Mouse (Mus musculus): ENCODE results near the gene Izumo1. TPM values are rescaled to one million over a fixed set of nuclear protein-coding genes. Genes with fewer than 3 reads are reported as not detected.
A peak's percentile ranks its signal among the peaks of the same experiment; 100 is the strongest.
"Not testable (repeated sequence)": the region's sequence is repeated elsewhere in the genome, so short reads cannot be mapped to it uniquely, and the experiment has no call there.

Gene Izumo1
- polyA plus RNA-seq, 1 experiment from 2014 or later: 0.15 TPM

DNA sequence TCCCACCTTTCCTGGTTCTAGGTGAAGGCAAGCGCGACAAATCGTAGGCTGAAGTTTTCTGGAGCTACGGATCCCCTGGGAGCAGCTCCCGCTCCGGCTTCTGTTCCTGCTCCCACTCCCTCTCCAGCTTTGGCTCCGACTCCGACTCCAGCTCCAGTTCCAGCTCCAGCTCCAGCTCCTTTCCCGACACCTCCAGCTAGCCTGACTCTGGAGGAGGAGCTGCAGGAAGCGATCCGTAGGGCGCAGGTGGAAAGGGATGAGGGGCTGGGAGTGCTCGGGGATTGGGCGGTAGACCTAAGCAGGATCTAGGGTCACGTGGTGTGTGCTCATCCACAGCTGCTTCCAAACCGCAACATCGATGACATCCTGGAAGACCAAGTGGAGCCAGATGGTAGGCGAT is 22.6 kb downstream of the Izumo1 start:
- H3K9me3 ChIP-seq (replicated peaks; ENCODE audit: control insufficient read depth, low read length): no peaks in the 10 kb centered on the region
- peak overlapping the region; percentile 50 for H3K4me3 ChIP-seq (replicated peaks; ENCODE audit: low read length)
- peaks cover 40% of the 10 kb centered on the region for H3K4me1 ChIP-seq (ENCODE audit: control insufficient read depth, insufficient read depth, low read length)
- peak overlapping the region; percentile 61 for H3K9ac ChIP-seq (ENCODE audit: low read length)
- ATAC-seq (ENCODE audit: insufficient read depth, low FRiP score): peak; percentile 3; the same call in 1 of the 2 replicates
- no peaks in the 10 kb centered on the region for H3K27me3 ChIP-seq (ENCODE audit: control insufficient read depth, insufficient read depth, low read length)
- peak overlapping the region; percentile 72 for H3K27ac ChIP-seq (ENCODE audit: low read length)
- H3K36me3 ChIP-seq (ENCODE audit: control insufficient read depth, insufficient read depth, low read length): no peaks in the 10 kb centered on the region
- H3K4me2 ChIP-seq (ENCODE audit: low read depth, low read length): peak overlapping the region; percentile 84
- 6% methylated on average over 18 of the region's 18 CpGs for WGBS

DNA sequence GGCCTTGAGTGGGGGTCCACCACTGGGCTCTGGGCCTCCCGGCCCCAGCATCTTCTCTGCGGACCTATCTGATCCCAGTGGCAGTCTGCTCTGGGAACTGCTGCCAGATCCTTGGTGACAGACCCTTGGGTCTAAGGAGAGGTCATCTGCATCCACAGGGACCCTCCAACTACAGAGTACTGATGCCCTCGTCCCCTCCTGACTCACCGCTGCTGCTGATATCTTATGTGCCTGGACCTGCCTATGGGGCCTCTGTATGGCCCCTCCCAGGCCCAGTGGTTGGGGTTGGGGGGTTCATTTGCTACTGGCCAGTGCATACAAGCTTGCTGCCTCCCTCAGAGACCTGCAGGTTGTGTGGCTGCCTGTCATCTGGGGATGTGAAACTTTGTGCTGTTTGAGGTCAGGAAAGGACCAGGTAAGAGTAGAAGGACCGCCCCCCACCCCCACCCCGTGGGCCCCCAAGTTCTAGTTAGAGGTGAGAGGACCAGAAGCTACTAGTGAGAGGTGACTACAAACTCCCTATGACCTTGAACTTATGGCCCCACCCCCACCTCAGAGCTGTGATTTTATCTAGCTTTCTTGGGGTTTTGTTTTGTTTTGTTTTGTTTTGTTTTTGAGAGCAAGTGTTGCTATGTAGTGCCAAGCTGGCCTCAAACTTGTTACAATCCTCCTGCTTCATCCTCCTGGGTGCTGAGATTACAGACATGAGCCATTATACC is 23.4 kb downstream of the Izumo1 start:
- H3K4me3 ChIP-seq (replicated peaks; ENCODE audit: low read length): 0 out of 2 replicates have a peak overlapping the region, but pooled peaks have one; percentile 50
- H3K36me3 ChIP-seq (ENCODE audit: control insufficient read depth, insufficient read depth, low read length): no peaks in the 10 kb centered on the region
- H3K4me1 ChIP-seq (ENCODE audit: control insufficient read depth, insufficient read depth, low read length): peaks cover 34% of the 10 kb centered on the region
- no peaks in the 10 kb centered on the region for H3K27me3 ChIP-seq (ENCODE audit: control insufficient read depth, insufficient read depth, low read length)
- no peak overlapping the region for H3K27ac ChIP-seq (ENCODE audit: low read length)
- peak overlapping the region; percentile 61; the same call in 1 of the 2 replicates for H3K9ac ChIP-seq (ENCODE audit: low read length)
- 66% methylated on average over 6 of the region's 6 CpGs for WGBS
- no peaks in the 10 kb centered on the region for H3K9me3 ChIP-seq (replicated peaks; ENCODE audit: control insufficient read depth, low read length)
- no peak for ATAC-seq (ENCODE audit: insufficient read depth, low FRiP score)
- H3K4me2 ChIP-seq (ENCODE audit: low read depth, low read length): peak overlapping the region; percentile 84; the same call in 1 of the 2 replicates

DNA sequence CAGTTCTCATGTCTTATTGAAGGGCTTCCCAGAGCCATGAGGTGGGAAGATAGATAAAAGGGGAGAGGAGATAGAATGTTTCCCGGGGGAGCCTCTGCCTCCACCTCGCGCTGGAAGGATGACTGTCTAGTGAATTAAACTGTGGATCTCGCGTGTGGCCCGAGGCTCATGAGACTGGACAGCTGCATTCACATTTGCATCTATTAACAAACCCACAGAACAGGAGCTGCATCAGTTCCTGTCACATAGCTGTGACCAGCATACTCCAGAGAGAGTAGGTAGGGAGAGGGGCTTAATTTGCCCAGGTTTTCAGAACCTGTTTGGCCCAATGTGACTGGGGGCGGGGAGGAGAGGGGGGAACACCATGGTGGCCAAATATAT is 24.0 kb downstream of the Izumo1 start:
- Histone ChIP-seq H3K4me1 (ENCODE audit: control insufficient read depth, insufficient read depth, low read length) (peaks cover 32% of the 10 kb centered on the region), H3K9me3 (replicated peaks; ENCODE audit: control insufficient read depth, low read length) (no peaks in the 10 kb centered on the region), H3K27ac (ENCODE audit: low read length) (no peak overlapping the region), H3K4me3 (replicated peaks; ENCODE audit: low read length) (no peak overlapping the region), H3K4me2 (ENCODE audit: low read depth, low read length) (no peak overlapping the region), H3K9ac (ENCODE audit: low read length) (no peak overlapping the region), H3K27me3 (ENCODE audit: control insufficient read depth, insufficient read depth, low read length) (no peaks in the 10 kb centered on the region), H3K36me3 (ENCODE audit: control insufficient read depth, insufficient read depth, low read length) (no peaks in the 10 kb centered on the region)
- WGBS: 82% methylated on average over 7 of the region's 7 CpGs
- no peak for ATAC-seq (ENCODE audit: insufficient read depth, low FRiP score)

DNA sequence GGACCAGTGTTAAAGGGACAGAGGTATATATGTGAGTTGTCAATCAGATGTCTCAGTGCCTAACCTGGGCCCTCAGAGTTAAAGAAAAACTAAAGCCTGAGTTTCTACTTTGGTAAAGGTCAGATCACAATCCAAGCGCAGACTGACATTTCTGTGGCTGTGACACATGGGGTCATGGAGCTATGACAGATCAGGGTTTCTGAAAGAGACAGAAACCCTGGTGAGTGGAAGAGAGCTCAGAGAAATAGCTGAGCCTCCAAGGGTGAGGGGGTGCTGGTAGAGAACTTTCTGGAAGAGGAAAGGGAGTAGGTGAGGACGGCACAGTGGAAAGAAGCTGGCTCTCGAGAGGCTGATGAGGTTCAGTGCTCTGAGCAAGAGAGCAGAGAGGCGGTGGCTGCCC is 25.1 kb downstream of the Izumo1 start:
- Histone ChIP-seq H3K27ac (ENCODE audit: low read length) (no peak overlapping the region), H3K36me3 (ENCODE audit: control insufficient read depth, insufficient read depth, low read length) (no peaks in the 10 kb centered on the region), H3K9me3 (replicated peaks; ENCODE audit: control insufficient read depth, low read length) (no peaks in the 10 kb centered on the region), H3K4me3 (replicated peaks; ENCODE audit: low read length) (no peak overlapping the region), H3K9ac (ENCODE audit: low read length) (no peak overlapping the region), H3K27me3 (ENCODE audit: control insufficient read depth, insufficient read depth, low read length) (no peaks in the 10 kb centered on the region), H3K4me1 (ENCODE audit: control insufficient read depth, insufficient read depth, low read length) (peaks cover 21% of the 10 kb centered on the region), H3K4me2 (ENCODE audit: low read depth, low read length) (no peak overlapping the region)
- ATAC-seq (ENCODE audit: insufficient read depth, low FRiP score): no peak
- 79% methylated on average over 4 of the region's 4 CpGs for WGBS

DNA sequence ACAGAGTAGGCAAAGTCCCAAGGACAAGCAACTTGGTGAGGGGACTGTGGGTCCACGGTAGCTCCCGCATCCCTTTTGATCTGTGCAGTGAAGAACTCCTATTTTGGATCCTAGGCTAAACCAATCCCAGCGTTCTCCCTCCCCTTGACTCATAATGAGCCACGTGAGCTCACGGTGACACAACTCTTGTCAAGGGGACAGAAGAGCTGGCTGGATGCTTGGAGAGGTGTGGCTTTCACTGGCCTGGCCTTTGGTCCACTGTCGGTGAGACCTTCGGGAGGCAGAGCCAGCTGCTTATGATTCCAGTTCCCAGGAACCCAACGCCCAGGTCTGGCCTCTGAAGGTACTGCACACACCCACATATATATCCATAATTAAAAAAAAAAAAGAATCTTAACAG is 27.7 kb downstream of the Izumo1 start:
- Histone ChIP-seq H3K27me3 (ENCODE audit: control insufficient read depth, insufficient read depth, low read length) (no peaks in the 10 kb centered on the region), H3K4me3 (replicated peaks; ENCODE audit: low read length) (no peak overlapping the region), H3K9ac (ENCODE audit: low read length) (no peak overlapping the region), H3K9me3 (replicated peaks; ENCODE audit: control insufficient read depth, low read length) (no peaks in the 10 kb centered on the region), H3K36me3 (ENCODE audit: control insufficient read depth, insufficient read depth, low read length) (no peaks in the 10 kb centered on the region), H3K4me1 (ENCODE audit: control insufficient read depth, insufficient read depth, low read length) (peaks cover 5% of the 10 kb centered on the region), H3K4me2 (ENCODE audit: low read depth, low read length) (no peak overlapping the region), H3K27ac (ENCODE audit: low read length) (no peak overlapping the region)
- 72% methylated on average over 8 of the region's 8 CpGs for WGBS
- no peak for ATAC-seq (ENCODE audit: insufficient read depth, low FRiP score)

DNA sequence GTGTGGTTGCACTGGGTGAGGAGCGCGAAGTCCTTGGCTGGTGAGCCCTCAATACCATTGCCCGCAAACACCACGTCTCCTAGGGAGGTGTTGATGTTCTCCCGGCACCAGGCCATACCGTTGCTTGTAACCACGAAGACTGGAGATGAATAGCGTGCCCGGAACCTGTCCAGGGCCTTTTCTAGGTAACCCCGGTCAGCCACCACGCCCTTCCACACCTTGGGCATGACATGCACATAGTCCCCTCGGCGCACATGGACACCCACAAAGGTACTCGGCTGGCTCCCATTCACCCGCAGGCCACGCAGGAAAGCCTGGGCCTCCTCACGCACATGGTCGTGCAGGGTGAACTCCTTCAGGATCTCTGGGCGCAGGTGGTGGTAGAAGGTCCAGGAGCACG is 28.9 kb downstream of the Izumo1 start:
- H3K4me3 ChIP-seq (replicated peaks; ENCODE audit: low read length); H3K9me3 ChIP-seq (replicated peaks; ENCODE audit: control insufficient read depth, low read length); H3K4me1 ChIP-seq (ENCODE audit: control insufficient read depth, insufficient read depth, low read length); H3K9ac ChIP-seq (ENCODE audit: low read length); H3K4me2 ChIP-seq (ENCODE audit: low read depth, low read length); H3K27me3 ChIP-seq (ENCODE audit: control insufficient read depth, insufficient read depth, low read length); H3K36me3 ChIP-seq (ENCODE audit: control insufficient read depth, insufficient read depth, low read length); H3K27ac ChIP-seq (ENCODE audit: low read length); ATAC-seq (ENCODE audit: insufficient read depth, low FRiP score): not testable (repeated sequence)
- 93% methylated on average over 19 of the region's 20 CpGs for WGBS

DNA sequence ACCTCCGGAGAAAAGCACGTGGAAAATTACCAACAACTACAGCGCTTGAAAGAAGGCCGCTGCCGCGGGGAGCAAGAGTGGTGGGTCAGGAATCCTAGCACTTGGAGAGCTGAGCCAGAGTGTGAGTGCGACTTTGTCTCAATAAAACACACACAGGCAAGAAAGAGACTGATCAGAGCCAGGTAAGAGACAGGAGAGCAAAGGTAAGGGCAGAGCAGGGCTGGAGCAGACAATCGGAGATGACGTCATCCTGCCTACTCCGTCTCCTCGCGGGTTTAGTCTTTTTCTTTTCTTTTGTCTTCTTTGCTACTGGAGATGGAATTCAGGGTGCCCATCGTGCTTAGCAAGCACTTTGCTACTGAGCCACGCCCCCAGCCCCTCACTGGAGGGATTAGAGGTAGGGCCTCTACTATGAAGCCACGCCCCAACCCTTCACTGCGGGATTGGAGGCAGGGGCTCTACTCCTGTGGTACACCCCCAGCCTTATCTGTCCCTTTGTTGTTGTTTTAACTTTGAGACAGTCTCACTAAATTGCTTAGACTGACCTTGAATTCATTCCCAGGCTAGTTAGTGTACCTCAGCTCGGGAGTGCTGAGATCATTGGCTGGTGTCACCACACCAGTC is 32.9 kb downstream of the Izumo1 start:
- Histone ChIP-seq H3K4me2 (ENCODE audit: low read depth, low read length) (peak overlapping the region; percentile 42), H3K27me3 (ENCODE audit: control insufficient read depth, insufficient read depth, low read length) (no peaks in the 10 kb centered on the region), H3K9me3 (replicated peaks; ENCODE audit: control insufficient read depth, low read length) (no peaks in the 10 kb centered on the region; the same call in 1 of the 2 replicates), H3K4me3 (replicated peaks; ENCODE audit: low read length) (peak overlapping the region; percentile 12), H3K27ac (ENCODE audit: low read length) (peak overlapping the region; percentile 16; the same call in 1 of the 2 replicates), H3K4me1 (ENCODE audit: control insufficient read depth, insufficient read depth, low read length) (peaks cover 8% of the 10 kb centered on the region), H3K9ac (ENCODE audit: low read length) (peak overlapping the region; percentile 42), H3K36me3 (ENCODE audit: control insufficient read depth, insufficient read depth, low read length) (no peaks in the 10 kb centered on the region)
- 0 out of 2 replicates have a peak, but pooled peaks have one; percentile 2 for ATAC-seq (ENCODE audit: insufficient read depth, low FRiP score)
- WGBS: 33% methylated on average over 17 of the region's 17 CpGs

DNA sequence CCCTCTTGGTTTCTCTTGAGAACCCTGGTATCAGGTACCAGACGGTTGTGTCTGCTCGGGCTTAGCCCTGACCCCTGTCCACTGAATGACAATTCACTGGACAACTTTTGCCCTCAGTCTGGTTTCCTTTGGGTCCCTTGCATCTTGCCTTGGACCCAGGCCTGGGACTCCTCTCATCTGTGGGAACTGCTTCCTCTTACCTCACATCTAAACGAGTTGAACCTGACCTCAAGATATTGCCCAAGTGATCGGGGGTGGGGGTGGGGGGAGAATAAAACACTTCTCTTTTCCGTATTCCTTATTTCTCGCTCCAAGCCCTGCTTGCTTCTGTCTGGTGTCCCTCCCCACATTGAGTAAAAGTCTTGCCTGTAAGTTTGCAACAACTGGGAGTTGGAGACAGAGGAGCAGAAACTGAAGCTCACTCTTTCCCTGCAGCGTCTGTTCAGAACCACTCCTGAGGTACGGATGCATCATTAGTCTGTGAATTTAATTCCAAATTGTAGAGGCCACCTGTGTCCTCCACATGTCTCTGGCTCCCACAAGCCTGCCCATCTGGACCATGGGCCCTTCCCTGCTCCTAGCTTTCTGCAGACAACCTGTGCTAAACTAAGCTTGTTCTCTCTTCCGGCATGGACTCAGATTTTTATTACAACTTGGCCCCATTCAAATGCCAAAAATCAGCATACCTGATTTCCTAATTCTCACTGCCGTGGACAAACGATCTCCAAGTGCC is 39.3 kb downstream of the Izumo1 start:
- no peak for ATAC-seq (ENCODE audit: insufficient read depth, low FRiP score)
- WGBS: 79% methylated on average over 11 of the region's 11 CpGs
- peaks cover 20% of the 10 kb centered on the region for H3K4me1 ChIP-seq (ENCODE audit: control insufficient read depth, insufficient read depth, low read length)
- peak overlapping the region; percentile 46; the same call in 1 of the 2 replicates for H3K27ac ChIP-seq (ENCODE audit: low read length)
- no peaks in the 10 kb centered on the region for H3K36me3 ChIP-seq (ENCODE audit: control insufficient read depth, insufficient read depth, low read length)
- no peak overlapping the region for H3K4me3 ChIP-seq (replicated peaks; ENCODE audit: low read length)
- no peaks in the 10 kb centered on the region; the same call in 1 of the 2 replicates for H3K9me3 ChIP-seq (replicated peaks; ENCODE audit: control insufficient read depth, low read length)
- no peak overlapping the region for H3K9ac ChIP-seq (ENCODE audit: low read length)
- no peaks in the 10 kb centered on the region for H3K27me3 ChIP-seq (ENCODE audit: control insufficient read depth, insufficient read depth, low read length)
- H3K4me2 ChIP-seq (ENCODE audit: low read depth, low read length): no peak overlapping the region

DNA sequence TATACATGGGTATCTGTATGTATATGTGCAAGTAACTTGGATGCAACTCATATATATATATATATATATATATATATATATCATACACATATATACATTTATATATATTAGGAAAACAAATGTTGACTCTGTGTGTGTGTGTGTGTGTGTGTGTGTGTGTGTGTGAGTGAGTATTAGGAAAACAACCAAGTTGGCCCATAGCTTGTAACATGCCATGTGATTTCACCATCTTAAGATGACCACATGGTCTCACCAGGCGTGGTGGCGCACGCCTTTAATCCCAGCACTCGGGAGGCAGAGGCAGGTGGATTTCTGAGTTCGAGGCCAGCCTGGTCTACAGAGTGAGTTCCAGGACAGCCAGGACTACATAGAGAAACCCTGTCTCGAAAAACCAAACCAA is 40.1 kb downstream of the Izumo1 start:
- ATAC-seq (ENCODE audit: insufficient read depth, low FRiP score); H3K9me3 ChIP-seq (replicated peaks; ENCODE audit: control insufficient read depth, low read length); H3K27ac ChIP-seq (ENCODE audit: low read length); H3K27me3 ChIP-seq (ENCODE audit: control insufficient read depth, insufficient read depth, low read length); H3K4me2 ChIP-seq (ENCODE audit: low read depth, low read length); H3K36me3 ChIP-seq (ENCODE audit: control insufficient read depth, insufficient read depth, low read length); H3K9ac ChIP-seq (ENCODE audit: low read length); H3K4me3 ChIP-seq (replicated peaks; ENCODE audit: low read length): not testable (repeated sequence)
- 90% methylated on average over 6 of the region's 6 CpGs for WGBS
- H3K4me1 ChIP-seq (ENCODE audit: control insufficient read depth, insufficient read depth, low read length): peaks cover 21% of the 10 kb centered on the region

Data from stomach, embryonic 16.5 days (tissue).